In genomic region chr2:34799357-34800256, GRCm38 (mm10) we compare ENCODE assay signal across 8 mouse cellular contexts. TPM values are rescaled to one million over a fixed set of nuclear protein-coding genes. Genes with fewer than 3 reads are reported as not detected.
A peak's percentile ranks its signal among the peaks of the same experiment; 100 is the strongest.
DNase-seq lines count a peak whose midpoint lies in the region; ATAC-seq and TF ChIP-seq lines count a peak whose summit lies in the region.

Rabepk (minus strand) TSS chr2:34799912.

- peak; percentile 89 for DNase-seq in c-Kit-positive CD71-positive TER-119-negative erythroid progenitor cells, embryonic 14.5 days (ENCODE audit: low read depth)
- DNase-seq in forebrain, embryonic 11.5 days (ENCODE audit: low spot score) = peak; percentile 86
- peak; percentile 89 to 95 for DNase-seq in kidney, postnatal 25 days
- peak; percentile 89 for DNase-seq in stomach, postnatal 0 days (ENCODE audit: low spot score)

- H3K9me3 ChIP-seq in ES-Bruce4 (replicated peaks; ENCODE audit: control insufficient read depth, insufficient read depth, low read length, poor library complexity, severe bottlenecking) = no peaks in the 10 kb centered on the region
- H3K9me3 ChIP-seq in forebrain, embryonic 11.5 days (ENCODE audit: control insufficient read depth, low read length) = no peaks in the 10 kb centered on the region
- H3K9me3 ChIP-seq in heart, embryonic 15.5 days (replicated peaks) = no peaks in the 10 kb centered on the region
- no peaks in the 10 kb centered on the region for H3K9me3 ChIP-seq in liver, embryonic 16.5 days (replicated peaks; ENCODE audit: control insufficient read depth, low read length)
- no peaks in the 10 kb centered on the region for H3K9me3 ChIP-seq in neural tube, embryonic 12.5 days
- no peaks in the 10 kb centered on the region for H3K9me3 ChIP-seq in stomach, postnatal 0 days (ENCODE audit: control insufficient read depth, low read length)

- TF ChIP-seq CTCF in ES-Bruce4 (IDR thresholded peaks at IDR 0.05; ENCODE audit: low read depth, low read length) = no peak
- TF ChIP-seq CTCF in stomach, postnatal 0 days (IDR thresholded peaks at IDR 0.05; ENCODE audit: low read depth) = no peak

- H3K4me2 ChIP-seq in forebrain, embryonic 11.5 days (ENCODE audit: low read depth, low read length, severe bottlenecking) = peak within 1 kb of the TSS; percentile 73
- H3K4me2 ChIP-seq in heart, embryonic 15.5 days = peak within 1 kb of the TSS; percentile 78
- peak within 1 kb of the TSS; percentile 78 for H3K4me2 ChIP-seq in liver, embryonic 16.5 days (ENCODE audit: low read depth, low read length)
- H3K4me2 ChIP-seq in neural tube, embryonic 12.5 days (replicated peaks) = peak within 1 kb of the TSS; percentile 85
- H3K4me2 ChIP-seq in stomach, postnatal 0 days (replicated peaks; ENCODE audit: low read depth) = peak within 1 kb of the TSS; percentile 85

- peak within 1 kb of the TSS; percentile 99 for H3K4me3 ChIP-seq in ES-Bruce4 (ENCODE audit: low read depth, low read length)
- H3K4me3 ChIP-seq in forebrain, embryonic 11.5 days (ENCODE audit: low read depth, low read length) = peak within 1 kb of the TSS; percentile 62
- H3K4me3 ChIP-seq in heart, embryonic 15.5 days = peak within 1 kb of the TSS; percentile 89
- H3K4me3 ChIP-seq in liver, embryonic 16.5 days (ENCODE audit: low read depth, low read length) = peak within 1 kb of the TSS; percentile 82
- peak within 1 kb of the TSS; percentile 62 for H3K4me3 ChIP-seq in neural tube, embryonic 12.5 days
- H3K4me3 ChIP-seq in stomach, postnatal 0 days (ENCODE audit: low read depth, low read length) = peak within 1 kb of the TSS; percentile 71

- TF ChIP-seq EP300 in ES-Bruce4 (IDR thresholded peaks at IDR 0.05; ENCODE audit: insufficient read depth, low read depth, low read length) = no peak
- TF ChIP-seq EP300 in stomach, postnatal 0 days (optimal IDR thresholded peaks at IDR 0.05) = no peak

- H3K9ac ChIP-seq in ES-Bruce4 (ENCODE audit: low read depth, poor library complexity, severe bottlenecking) = peak within 1 kb of the TSS; percentile 68
- peak within 1 kb of the TSS; percentile 63 for H3K9ac ChIP-seq in forebrain, embryonic 11.5 days (ENCODE audit: low read length)
- H3K9ac ChIP-seq in heart, embryonic 15.5 days = peak within 1 kb of the TSS; percentile 77
- peak within 1 kb of the TSS; percentile 83 for H3K9ac ChIP-seq in liver, embryonic 16.5 days (ENCODE audit: low read depth, low read length)
- H3K9ac ChIP-seq in neural tube, embryonic 12.5 days = peak within 1 kb of the TSS; percentile 55
- peak within 1 kb of the TSS; percentile 66 for H3K9ac ChIP-seq in stomach, postnatal 0 days (ENCODE audit: low read length)

- TF ChIP-seq POLR2A in ES-Bruce4 (IDR thresholded peaks at IDR 0.05; ENCODE audit: insufficient read depth, low read length) = peak; percentile 68

- ATAC-seq in forebrain, embryonic 11.5 days (replicated peaks; ENCODE audit: low FRiP score) = peak; percentile 70
- peak; percentile 67 for ATAC-seq in heart, embryonic 15.5 days (replicated peaks; ENCODE audit: insufficient number of reproducible peaks, insufficient read depth, low FRiP score, low read depth)
- ATAC-seq in liver, embryonic 16.5 days (ENCODE audit: low read depth) = peak; percentile 75
- ATAC-seq in neural tube, embryonic 12.5 days (ENCODE audit: low FRiP score, low read depth) = peak; percentile 55
- ATAC-seq in stomach, postnatal 0 days (ENCODE audit: low FRiP score, low TSS enrichment) = peak; percentile 76

- no peaks in the 10 kb centered on the region for H3K27me3 ChIP-seq in ES-Bruce4 (ENCODE audit: control insufficient read depth, insufficient read depth, low read length, poor library complexity, severe bottlenecking)
- no peaks in the 10 kb centered on the region for H3K27me3 ChIP-seq in forebrain, embryonic 11.5 days (ENCODE audit: control insufficient read depth, insufficient read depth, low read length)
- no peaks in the 10 kb centered on the region for H3K27me3 ChIP-seq in heart, embryonic 15.5 days
- H3K27me3 ChIP-seq in liver, embryonic 16.5 days (ENCODE audit: control insufficient read depth, insufficient read depth, low read depth, low read length) = no peaks in the 10 kb centered on the region
- H3K27me3 ChIP-seq in neural tube, embryonic 12.5 days (replicated peaks) = no peaks in the 10 kb centered on the region
- H3K27me3 ChIP-seq in stomach, postnatal 0 days (ENCODE audit: control insufficient read depth, insufficient read depth, low read length) = no peaks in the 10 kb centered on the region

- peak within 1 kb of the TSS; percentile 32 for H3K27ac ChIP-seq in ES-Bruce4 (ENCODE audit: insufficient read depth, low read length)
- H3K27ac ChIP-seq in forebrain, embryonic 11.5 days (ENCODE audit: low read depth, low read length) = 0 out of 2 replicates have a peak within 1 kb of the TSS, but pooled peaks have one; percentile 4
- peak within 1 kb of the TSS; percentile 86 for H3K27ac ChIP-seq in heart, embryonic 15.5 days
- peak within 1 kb of the TSS; percentile 89 for H3K27ac ChIP-seq in liver, embryonic 16.5 days (ENCODE audit: low read length)
- no peak within 1 kb of the TSS for H3K27ac ChIP-seq in neural tube, embryonic 12.5 days
- peak within 1 kb of the TSS; percentile 85 for H3K27ac ChIP-seq in stomach, postnatal 0 days (replicated peaks)

- no peaks in the 10 kb centered on the region for H3K4me1 ChIP-seq in ES-Bruce4 (ENCODE audit: control insufficient read depth, insufficient read depth, low read length)
- peaks cover 6% of the 10 kb centered on the region; the same call in 1 of the 2 replicates for H3K4me1 ChIP-seq in forebrain, embryonic 11.5 days (replicated peaks; ENCODE audit: control insufficient read depth, insufficient read depth, low read length)
- peaks cover 24% of the 10 kb centered on the region for H3K4me1 ChIP-seq in heart, embryonic 15.5 days (replicated peaks)
- H3K4me1 ChIP-seq in liver, embryonic 16.5 days (ENCODE audit: control insufficient read depth, low read depth, low read length) = peaks cover 27% of the 10 kb centered on the region
- H3K4me1 ChIP-seq in neural tube, embryonic 12.5 days = peaks cover 15% of the 10 kb centered on the region
- no peaks in the 10 kb centered on the region for H3K4me1 ChIP-seq in stomach, postnatal 0 days (replicated peaks; ENCODE audit: control insufficient read depth, insufficient read depth)

- 5% methylated on average over 44 of the region's 44 CpGs for WGBS in forebrain, embryonic 11.5 days
- WGBS in heart, embryonic 15.5 days = 3% methylated on average over 44 of the region's 44 CpGs
- 1% methylated on average over 44 of the region's 44 CpGs for WGBS in liver, embryonic 16.5 days (ENCODE audit: insufficient replicate concordance)
- WGBS in neural tube, embryonic 12.5 days = 6% methylated on average over 44 of the region's 44 CpGs
- whole genome bisulfite sequencing in stomach, postnatal 0 days = 3% methylated on average over 44 of the region's 44 CpGs

- peaks cover 4% of the 10 kb centered on the region for H3K36me3 ChIP-seq in ES-Bruce4 (ENCODE audit: control insufficient read depth, insufficient read depth, low read length, poor library complexity, severe bottlenecking)
- no peaks in the 10 kb centered on the region; the same call in 1 of the 2 replicates for H3K36me3 ChIP-seq in forebrain, embryonic 11.5 days (ENCODE audit: control insufficient read depth, insufficient read depth, low read length)
- H3K36me3 ChIP-seq in heart, embryonic 15.5 days = peaks cover 11% of the 10 kb centered on the region
- peaks cover 5% of the 10 kb centered on the region for H3K36me3 ChIP-seq in liver, embryonic 16.5 days (ENCODE audit: control insufficient read depth, insufficient read depth)
- peaks cover 7% of the 10 kb centered on the region; the same call in 1 of the 2 replicates for H3K36me3 ChIP-seq in neural tube, embryonic 12.5 days
- H3K36me3 ChIP-seq in stomach, postnatal 0 days (ENCODE audit: control insufficient read depth, insufficient read depth, low read length) = no peaks in the 10 kb centered on the region

RNA-seq across cellular contexts. Expression of gene Rabepk, which starts in this region (rescaled TPM):
- polyA plus RNA-seq in ES-Bruce4 (2011; ENCODE audit: insufficient read depth, insufficient read length, low read depth, missing spikeins) = 32.9 TPM in 2 replicates
- 29.9 and 33.7 TPM in 2 replicates for polyA plus RNA-seq in forebrain, embryonic 11.5 days (2014; fragmentation: Nextera tagmentation; extraction: Ambion mirVana)
- polyA plus RNA-seq in heart, embryonic 15.5 days (2015; fragmentation: Nextera tagmentation; extraction: Ambion mirVana) = 22.2 and 24.3 TPM in 2 replicates
- polyA plus RNA-seq in liver, embryonic 16.5 days (2015; fragmentation: Nextera tagmentation; extraction: Ambion mirVana) = 17.3 and 22.5 TPM in 2 replicates
- polyA plus RNA-seq in neural tube, embryonic 12.5 days (2016; fragmentation: Nextera tagmentation; extraction: Ambion mirVana) = 20.4 and 25.0 TPM in 2 replicates
- polyA plus RNA-seq in stomach, postnatal 0 days (2015; fragmentation: Nextera tagmentation; extraction: Ambion mirVana) = 23.5 and 24.6 TPM in 2 replicates
